Mouse (Mus musculus) heart, embryonic 11.5 days (tissue): ENCODE measurements at regions not wholly inside any gene's neighbourhood (a gene's known extent, or its start where the extent isn't known, plus 50 kb on each side); places are given as distances from the start of the nearest gene placed in this dataset.

Experiments
- ATAC-seq: fragments of 200-750 bp; cut with Nextera tagmentation; replicated peaks from 2 replicates; pipeline ENCODE4 v1.8.0; 2017; ENCODE audit warnings: moderate library complexity; ENCODE audit not compliant: insufficient number of reproducible peaks, low FRiP score, low TSS enrichment
- H3K27ac ChIP-seq: fragments of 300-500 bp; sonication (generic); 2 replicates; pipeline ENCODE4 v1.5.1; 2014; ENCODE audit warnings: mild to moderate bottlenecking, low read depth, low read length
- H3K27me3 ChIP-seq: fragments of 300-500 bp; sonication (generic); 2 replicates; pipeline ENCODE4 v1.6.1; 2014; ENCODE audit warnings: mild to moderate bottlenecking, low read length, mixed read lengths; ENCODE audit not compliant: control insufficient read depth, insufficient read depth
- H3K36me3 ChIP-seq: fragments of 300-500 bp; sonication (generic); 2 replicates; pipeline ENCODE4 v1.6.1; 2014; ENCODE audit warnings: mild to moderate bottlenecking, low read length, moderate library complexity, mixed read lengths; ENCODE audit not compliant: control insufficient read depth, insufficient read depth
- H3K4me1 ChIP-seq: fragments of 300-500 bp; sonication (generic); 2 replicates; pipeline ENCODE4 v1.6.1; 2014; ENCODE audit warnings: low read length; ENCODE audit not compliant: control insufficient read depth, insufficient read depth
- H3K4me2 ChIP-seq: fragments of 300-500 bp; sonication (generic); 2 replicates; pipeline ENCODE4 v1.6.1; 2014; ENCODE audit warnings: mild to moderate bottlenecking, moderate library complexity
- H3K4me3 ChIP-seq: fragments of 300-500 bp; sonication (generic); 2 replicates; pipeline ENCODE4 v1.5.1; 2014; ENCODE audit warnings: low read depth, low read length
- H3K9ac ChIP-seq: fragments of 300-500 bp; sonication (generic); 2 replicates; pipeline ENCODE4 v1.6.1; 2014; ENCODE audit warnings: mild to moderate bottlenecking, low read depth, low read length, moderate library complexity
- H3K9me3 ChIP-seq: fragments of 300-500 bp; sonication (generic); replicated peaks from 2 replicates; pipeline ENCODE4 v1.6.1; 2016; ENCODE audit warnings: low read length; ENCODE audit not compliant: control insufficient read depth
- WGBS: fragments of 180-500 bp; shearing (Covaris S2); extraction: QIAGEN DNeasy Blood & Tissue Kit; methylation state at CpG from one replicate; pipeline ENCODE4 v1.1.7; 2014; ENCODE audit not compliant: insufficient replicate concordance; 5-methylcytosine and 5-hydroxymethylcytosine counted together

- no peaks in the 10 kb centered on the region for H3K36me3 ChIP-seq
- H3K4me1 ChIP-seq = no peaks in the 10 kb centered on the region
- no peak overlapping the region for H3K27ac ChIP-seq
- H3K27me3 ChIP-seq = no peaks in the 10 kb centered on the region
- H3K9me3 ChIP-seq = no peaks in the 10 kb centered on the region
- no peak overlapping the region for H3K4me3 ChIP-seq
- 58% methylated on average over 4 of the region's 4 CpGs for WGBS
- no peak for ATAC-seq
- H3K9ac ChIP-seq = no peak overlapping the region
- no peak overlapping the region for H3K4me2 ChIP-seq
Measured at GRCm38 (mm10) chr11:48464036-48464435, 336.1 kb upstream of the Rack1 start.

- Histone ChIP-seq H3K9me3 (no peaks in the 10 kb centered on the region), H3K36me3 (no peaks in the 10 kb centered on the region), H3K4me3 (no peak overlapping the region), H3K9ac (no peak overlapping the region), H3K4me2 (no peak overlapping the region), H3K27ac (no peak overlapping the region), H3K27me3 (no peaks in the 10 kb centered on the region), H3K4me1 (no peaks in the 10 kb centered on the region)
- no peak for ATAC-seq
- WGBS = 71% methylated on average over 1 of the region's 1 CpGs
Measured at GRCm38 (mm10) chr11:48449883-48450282, 350.2 kb upstream of the Rack1 start.

- H3K9me3 ChIP-seq = no peaks in the 10 kb centered on the region
- H3K27me3 ChIP-seq = no peaks in the 10 kb centered on the region
- no peak overlapping the region for H3K9ac ChIP-seq
- no peak for ATAC-seq
- no peak overlapping the region for H3K27ac ChIP-seq
- 55% methylated on average over 5 of the region's 5 CpGs for WGBS
- H3K4me2 ChIP-seq = no peak overlapping the region
- no peaks in the 10 kb centered on the region for H3K4me1 ChIP-seq
- no peak overlapping the region for H3K4me3 ChIP-seq
- no peaks in the 10 kb centered on the region for H3K36me3 ChIP-seq
Measured at GRCm38 (mm10) chr11:48442534-48443254, 357.4 kb upstream of the Rack1 start.

- no peak for ATAC-seq
- no peaks in the 10 kb centered on the region for H3K36me3 ChIP-seq
- H3K9me3 ChIP-seq = no peaks in the 10 kb centered on the region
- H3K27ac ChIP-seq = no peak overlapping the region
- H3K4me3 ChIP-seq = no peak overlapping the region
- H3K9ac ChIP-seq = no peak overlapping the region
- no peaks in the 10 kb centered on the region for H3K27me3 ChIP-seq
- H3K4me2 ChIP-seq = no peak overlapping the region
- WGBS = 85% methylated on average over 3 of the region's 3 CpGs
- no peaks in the 10 kb centered on the region for H3K4me1 ChIP-seq
Measured at GRCm38 (mm10) chr11:48436712-48437111, 363.4 kb upstream of the Rack1 start.

GRCm38 (mm10) chr11:48431316-48431715 lies 368.8 kb upstream of the Rack1 start:
- H3K36me3 ChIP-seq = no peaks in the 10 kb centered on the region
- H3K9ac ChIP-seq = no peak overlapping the region
- H3K4me1 ChIP-seq = no peaks in the 10 kb centered on the region
- ATAC-seq = no peak
- H3K4me3 ChIP-seq = no peak overlapping the region
- no peaks in the 10 kb centered on the region for H3K9me3 ChIP-seq
- H3K27ac ChIP-seq = no peak overlapping the region
- H3K4me2 ChIP-seq = no peak overlapping the region
- no peaks in the 10 kb centered on the region for H3K27me3 ChIP-seq

- Histone ChIP-seq H3K4me2 (no peak overlapping the region), H3K9ac (no peak overlapping the region), H3K4me3 (no peak overlapping the region), H3K27ac (no peak overlapping the region), H3K4me1 (no peaks in the 10 kb centered on the region), H3K9me3 (no peaks in the 10 kb centered on the region), H3K27me3 (no peaks in the 10 kb centered on the region), H3K36me3 (no peaks in the 10 kb centered on the region)
- no peak for ATAC-seq
- 67% methylated on average over 2 of the region's 2 CpGs for WGBS
Measured at GRCm38 (mm10) chr11:48427423-48427822, 372.7 kb upstream of the Rack1 start.

- Histone ChIP-seq H3K9ac (no peak overlapping the region), H3K9me3 (no peaks in the 10 kb centered on the region), H3K27me3 (no peaks in the 10 kb centered on the region), H3K36me3 (no peaks in the 10 kb centered on the region), H3K4me1 (no peaks in the 10 kb centered on the region), H3K4me3 (no peak overlapping the region), H3K4me2 (no peak overlapping the region), H3K27ac (no peak overlapping the region)
- no peak for ATAC-seq
- WGBS = 69% methylated on average over 1 of the region's 1 CpGs
Measured at GRCm38 (mm10) chr11:48426446-48426845, 373.7 kb upstream of the Rack1 start.

GRCm38 (mm10) chr11:48418066-48418756 lies 381.9 kb upstream of the Rack1 start:
- H3K4me2 ChIP-seq = no peak overlapping the region
- H3K36me3 ChIP-seq = no peaks in the 10 kb centered on the region
- ATAC-seq = no peak
- H3K9ac ChIP-seq = no peak overlapping the region
- no peak overlapping the region for H3K4me3 ChIP-seq
- WGBS = 87% methylated on average over 6 of the region's 6 CpGs
- no peaks in the 10 kb centered on the region for H3K9me3 ChIP-seq
- H3K27me3 ChIP-seq = no peaks in the 10 kb centered on the region
- peaks cover 5% of the 10 kb centered on the region; the same call in 1 of the 2 replicates for H3K4me1 ChIP-seq
- H3K27ac ChIP-seq = no peak overlapping the region

- WGBS = 76% methylated on average over 2 of the region's 2 CpGs
- peaks cover 5% of the 10 kb centered on the region; the same call in 1 of the 2 replicates for H3K4me1 ChIP-seq
- H3K27ac ChIP-seq = no peak overlapping the region
- H3K4me3 ChIP-seq = no peak overlapping the region
- no peak overlapping the region for H3K4me2 ChIP-seq
- no peaks in the 10 kb centered on the region for H3K27me3 ChIP-seq
- H3K9ac ChIP-seq = no peak overlapping the region
- ATAC-seq = no peak
- H3K9me3 ChIP-seq = no peaks in the 10 kb centered on the region
- H3K36me3 ChIP-seq = no peaks in the 10 kb centered on the region
Measured at GRCm38 (mm10) chr11:48417615-48418014, 382.5 kb upstream of the Rack1 start.
